Comparison of ENCODE assay signal across 30 mouse cellular contexts in genomic region chr19:57353228-57353627, GRCm38 (mm10). TPM values are rescaled to one million over a fixed set of nuclear protein-coding genes. Genes with fewer than 3 reads are reported as not detected.
A peak's percentile ranks its signal among the peaks of the same experiment; 100 is the strongest.
DNase-seq lines count a peak whose midpoint lies in the region; ATAC-seq and TF ChIP-seq lines count a peak whose summit lies in the region.
"Had no signal": no experiment of that assay in that cellular context is flagged by ENCODE, and none has a peak within 500 bp of the region (broad histone marks: within the 10 kb centered on the region; RNA-seq: fewer than 3 reads in every experiment).

No protein-coding gene starts in this region.

- no peak for ATAC-seq in forebrain, embryonic 11.5 days (replicated peaks; ENCODE audit: low FRiP score)
- ATAC-seq in lung, postnatal 0 days: no peak
- ATAC-seq in CD4-positive, CD25-positive, alpha-beta regulatory T cell, adult 4 months: no peak
- ATAC-seq: activated CD4-positive, CD25-positive, alpha-beta regulatory T cell, adult 4 months; hindbrain, embryonic 16.5 days; intestine, embryonic 15.5 days; liver, embryonic 12.5 days; liver, postnatal 0 days; midbrain, embryonic 15.5 days; Patski had no signal

- H3K9ac ChIP-seq in forebrain, embryonic 11.5 days (ENCODE audit: low read length): no peak overlapping the region
- no peak overlapping the region for H3K9ac ChIP-seq in lung, postnatal 0 days (replicated peaks; ENCODE audit: low read depth)
- H3K9ac ChIP-seq: heart, embryonic 13.5 days; intestine, embryonic 15.5 days; limb, embryonic 12.5 days; liver, embryonic 12.5 days; liver, postnatal 0 days; midbrain, embryonic 15.5 days; neural tube, embryonic 15.5 days had no signal

- no peaks in the 10 kb centered on the region for H3K9me3 ChIP-seq in forebrain, embryonic 11.5 days (ENCODE audit: control insufficient read depth, low read length)
- H3K9me3 ChIP-seq in forebrain, embryonic 10.5 days: no peaks in the 10 kb centered on the region
- no peaks in the 10 kb centered on the region for H3K9me3 ChIP-seq in lung, postnatal 0 days (ENCODE audit: low read length)
- H3K9me3 ChIP-seq: intestine, embryonic 15.5 days; limb, embryonic 12.5 days; liver, embryonic 12.5 days; midbrain, embryonic 10.5 days; midbrain, embryonic 15.5 days; neural tube, embryonic 15.5 days had no signal

- H3K4me1 ChIP-seq in forebrain, embryonic 11.5 days (replicated peaks; ENCODE audit: control insufficient read depth, insufficient read depth, low read length): no peaks in the 10 kb centered on the region
- peaks cover 19% of the 10 kb centered on the region for H3K4me1 ChIP-seq in forebrain, embryonic 10.5 days
- peaks cover 17% of the 10 kb centered on the region; the same call in 1 of the 2 replicates for H3K4me1 ChIP-seq in lung, postnatal 0 days (ENCODE audit: insufficient read depth, low read depth, low read length)
- peaks cover 23% of the 10 kb centered on the region for H3K4me1 ChIP-seq in brown adipose tissue, adult 24 weeks (ENCODE audit: control insufficient read depth, insufficient read depth, insufficient read length, low read length)
- H3K4me1 ChIP-seq: midbrain, embryonic 15.5 days had no signal

- H3K4me3 ChIP-seq in forebrain, embryonic 11.5 days (ENCODE audit: low read depth, low read length): no peak overlapping the region
- no peak overlapping the region for H3K4me3 ChIP-seq in forebrain, embryonic 10.5 days
- H3K4me3 ChIP-seq in lung, postnatal 0 days (ENCODE audit: low read depth, low read length): no peak overlapping the region
- H3K4me3 ChIP-seq in brown adipose tissue, adult 24 weeks (ENCODE audit: insufficient read depth, low read depth, low read length): no peak overlapping the region
- H3K4me3 ChIP-seq: heart, embryonic 13.5 days; hindbrain, embryonic 10.5 days; intestine, embryonic 15.5 days; limb, embryonic 12.5 days; liver, embryonic 12.5 days; midbrain, embryonic 10.5 days; midbrain, embryonic 15.5 days; neural tube, embryonic 15.5 days had no signal

- WGBS in forebrain, embryonic 11.5 days: 92% methylated on average over 10 of the region's 10 CpGs
- WGBS in forebrain, embryonic 10.5 days: 94% methylated on average over 10 of the region's 10 CpGs
- WGBS in lung, postnatal 0 days: 64% methylated on average over 10 of the region's 10 CpGs

- no peak for TF ChIP-seq CTCF in lung, postnatal 0 days (IDR thresholded peaks at IDR 0.05)

- DNase-seq in forebrain, embryonic 11.5 days (ENCODE audit: low spot score): peak; percentile 33
- DNase-seq in forebrain, embryonic 10.5 days (ENCODE audit: extremely low spot score, low spot score): no peak
- DNase-seq in lung, postnatal 0 days (ENCODE audit: low spot score): peak; percentile 32
- no peak for DNase-seq in lung, postnatal 36 days
- no peak for DNase-seq in T-cell, adult 2 months (ENCODE audit: low spot score)
- DNase-seq: adrenal gland, adult 8-10 months; cerebellum, adult 11-12 months; cerebellum, adult 9-11 months; gastrocnemius, postnatal 10 days; heart, postnatal 14 days; kidney, adult 2 months; kidney, postnatal 36 days; layer of hippocampus, postnatal 36 days; liver, postnatal 0 days; lung, postnatal 14 days; retina, postnatal 1 day; right cerebral cortex, postnatal 14 days had no signal

- no peak overlapping the region for H3K4me2 ChIP-seq in forebrain, embryonic 11.5 days (ENCODE audit: low read depth, low read length, severe bottlenecking)
- no peak overlapping the region for H3K4me2 ChIP-seq in lung, postnatal 0 days (replicated peaks; ENCODE audit: low read depth, low read length)
- H3K4me2 ChIP-seq: heart, embryonic 13.5 days; intestine, embryonic 15.5 days; limb, embryonic 12.5 days; liver, embryonic 12.5 days; midbrain, embryonic 15.5 days; neural tube, embryonic 15.5 days had no signal

- no peak overlapping the region for H3K27ac ChIP-seq in forebrain, embryonic 11.5 days (ENCODE audit: low read depth, low read length)
- H3K27ac ChIP-seq in forebrain, embryonic 10.5 days: no peak overlapping the region
- no peak overlapping the region for H3K27ac ChIP-seq in lung, postnatal 0 days (ENCODE audit: low read length)
- peak overlapping the region; percentile 6; the same call in 1 of the 2 replicates for H3K27ac ChIP-seq in brown adipose tissue, adult 24 weeks (replicated peaks; ENCODE audit: low read depth, low read length)
- H3K27ac ChIP-seq: heart, embryonic 13.5 days; hindbrain, embryonic 10.5 days; intestine, embryonic 15.5 days; limb, embryonic 12.5 days; liver, embryonic 12.5 days; midbrain, embryonic 10.5 days; midbrain, embryonic 15.5 days; neural tube, embryonic 15.5 days had no signal

- no peak for TF ChIP-seq EP300 in lung, postnatal 0 days (IDR thresholded peaks at IDR 0.05)

- no peaks in the 10 kb centered on the region for H3K27me3 ChIP-seq in forebrain, embryonic 11.5 days (ENCODE audit: control insufficient read depth, insufficient read depth, low read length)
- H3K27me3 ChIP-seq in forebrain, embryonic 10.5 days (ENCODE audit: poor library complexity, severe bottlenecking): no peaks in the 10 kb centered on the region
- H3K27me3 ChIP-seq in lung, postnatal 0 days (replicated peaks; ENCODE audit: insufficient read depth, low read length): no peaks in the 10 kb centered on the region
- H3K27me3 ChIP-seq: heart, embryonic 13.5 days; intestine, embryonic 15.5 days; limb, embryonic 12.5 days; liver, embryonic 12.5 days; midbrain, embryonic 15.5 days; neural tube, embryonic 15.5 days; Patski had no signal

- H3K36me3 ChIP-seq in forebrain, embryonic 11.5 days (ENCODE audit: control insufficient read depth, insufficient read depth, low read length): no peaks in the 10 kb centered on the region
- H3K36me3 ChIP-seq in forebrain, embryonic 10.5 days (replicated peaks): 0 out of 2 replicates have a peak, but pooled peaks cover 3% of the 10 kb centered on the region
- no peaks in the 10 kb centered on the region for H3K36me3 ChIP-seq in lung, postnatal 0 days (ENCODE audit: insufficient read depth, low read length)
- H3K36me3 ChIP-seq: heart, embryonic 13.5 days; hindbrain, embryonic 10.5 days; intestine, embryonic 15.5 days; limb, embryonic 12.5 days; midbrain, embryonic 15.5 days; neural tube, embryonic 15.5 days had no signal

RNA-seq across cellular contexts. Expression of gene Fam160b1, which starts 7.3 kb away (rescaled TPM):
- 14.0 and 14.5 TPM in 2 replicates for polyA plus RNA-seq in forebrain, embryonic 11.5 days (2014; fragmentation: Nextera tagmentation; extraction: Ambion mirVana)
- 9.4 and 9.5 TPM in 2 replicates for polyA plus RNA-seq in forebrain, embryonic 10.5 days (2016; fragmentation: Nextera tagmentation; extraction: Ambion mirVana)
- 14.7 and 14.9 TPM in 2 replicates for polyA plus RNA-seq in lung, postnatal 0 days (2015; fragmentation: Nextera tagmentation; extraction: Ambion mirVana)
- polyA plus RNA-seq in brown adipose tissue, adult 24 weeks (2012; ENCODE audit: insufficient read depth, insufficient read length, missing spikeins): 9.0 and 9.3 TPM in 2 replicates
- 1 to 10 TPM; 8.1 to 8.7 TPM for polyA plus RNA-seq in CD4-positive, CD25-positive, alpha-beta regulatory T cell, adult 4 months (2017; shearing (Covaris generic))

RNA-seq across cellular contexts. Expression of gene Ablim1, which starts 38.5 kb away (rescaled TPM):
- polyA plus RNA-seq in forebrain, embryonic 11.5 days (2014; fragmentation: Nextera tagmentation; extraction: Ambion mirVana): 17.0 and 19.9 TPM in 2 replicates
- polyA plus RNA-seq in forebrain, embryonic 10.5 days (2016; fragmentation: Nextera tagmentation; extraction: Ambion mirVana): 20.5 and 21.0 TPM in 2 replicates
- polyA plus RNA-seq in lung, postnatal 0 days (2015; fragmentation: Nextera tagmentation; extraction: Ambion mirVana): 50.1 and 50.7 TPM in 2 replicates
- 52.5 and 54.2 TPM in 2 replicates for polyA plus RNA-seq in brown adipose tissue, adult 24 weeks (2012; ENCODE audit: insufficient read depth, insufficient read length, missing spikeins)
- 100 to 1,000 TPM; 290 to 362 TPM for polyA plus RNA-seq in CD4-positive, CD25-positive, alpha-beta regulatory T cell, adult 4 months (2017; shearing (Covaris generic))

Comparison
In these comparisons a context has a peak if more than half of its experiments do, and no peak if none do; other contexts are left out.
1. DNase-seq: peak in forebrain, embryonic 11.5 days (single experiment) and lung, postnatal 0 days (single experiment); none in forebrain, embryonic 10.5 days (single experiment), lung, postnatal 36 days (single experiment) and T-cell, adult 2 months (single experiment).